Mouse (Mus musculus): Measurements from ENCODE around the gene Prnp. TPM values are rescaled to one million over a fixed set of nuclear protein-coding genes. Genes with fewer than 3 reads are reported as not detected.

Gene Prnp
- total and polyA plus RNA-seq, 3 experiments: 18.3 to 24.0 TPM; not detected in 1

DNA sequence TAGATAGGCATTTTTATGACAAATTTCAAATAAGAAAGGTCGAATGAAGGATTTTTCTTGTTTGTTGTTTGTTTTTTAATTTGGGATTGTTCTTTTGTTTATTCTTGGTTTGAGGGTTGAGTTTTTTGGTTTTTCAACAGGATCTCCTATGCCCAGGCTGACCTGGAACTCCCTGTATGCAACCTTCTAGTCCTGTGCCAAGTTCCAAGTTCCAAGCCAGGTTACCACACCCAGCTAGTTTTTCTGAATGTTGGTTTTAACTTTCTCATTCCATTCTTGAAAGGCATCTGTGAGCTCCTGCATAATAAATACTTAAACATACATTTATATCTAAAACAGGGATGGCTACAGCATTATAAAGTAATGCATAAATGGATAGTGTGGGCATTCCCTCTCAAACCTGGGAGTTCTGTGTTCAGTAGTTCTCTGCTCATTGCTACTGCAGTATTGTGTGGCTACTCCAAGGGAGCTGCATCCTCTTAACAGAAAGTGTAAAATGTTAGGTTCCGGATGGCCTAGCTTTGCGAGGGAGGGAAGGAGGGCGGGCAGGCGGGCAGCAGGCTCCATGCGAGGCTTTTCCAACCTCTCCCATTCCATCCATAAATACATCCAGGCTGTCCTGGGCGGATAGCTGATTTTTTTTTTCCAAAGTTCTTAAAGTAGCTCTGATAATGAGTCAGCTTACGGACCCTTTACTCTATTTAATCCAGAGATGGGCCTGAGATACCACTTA, 3.0 kb downstream of the Prnp start:
- Histone ChIP-seq H3K9me3 (replicated peaks; ENCODE audit: insufficient read depth, low read length) (no peaks in the 10 kb centered on the region), H3K36me3 (ENCODE audit: control insufficient read depth in 1 of 2, insufficient read depth in 2 of 2, low read length in 2 of 2) (peaks cover under 1 to 2% of the 10 kb centered on the region in 2 experiments), H3K4me1 (ENCODE audit: control insufficient read depth in 1 of 2, insufficient read depth in 2 of 2, low read length in 2 of 2) (peaks cover 7 to 16% of the 10 kb centered on the region in 2 experiments; a peak in 2 of 4 replicates), H3K27ac (ENCODE audit: control insufficient read depth, low read depth, low read length) (no peak overlapping the region), H3K4me3 (ENCODE audit: control insufficient read depth in 1 of 2, insufficient read depth in 1 of 2, low read depth in 2 of 2, low read length in 2 of 2) (no peak overlapping the region), H3K79me2 (ENCODE audit: control insufficient read depth, insufficient read depth, low read length, poor library complexity) (no peaks in the 10 kb centered on the region; the same call in 1 of the 2 replicates), H3K9ac (ENCODE audit: control insufficient read depth, low read depth, low read length, poor library complexity, severe bottlenecking) (no peak overlapping the region), H3K27me3 (ENCODE audit: control insufficient read depth in 1 of 2, insufficient read depth in 2 of 2, low read length in 2 of 2) (no peaks in the 10 kb centered on the region)
- no peak for TF ChIP-seq TBP (IDR thresholded peaks at IDR 0.05; ENCODE audit: low read depth, low read length)
- TF ChIP-seq MAZ (IDR thresholded peaks at IDR 0.05; ENCODE audit: low read depth, low read length): no peak
- TF ChIP-seq NELFE (IDR thresholded peaks at IDR 0.05; ENCODE audit: low read depth, low read length): no peak
- no peak for TF ChIP-seq USF1 (IDR thresholded peaks at IDR 0.05; ENCODE audit: low read depth, low read length)
- TF ChIP-seq POLR2AphosphoS5 (IDR thresholded peaks at IDR 0.05; ENCODE audit: borderline replicate concordance, low read depth, low read length): no peak
- TF ChIP-seq MYB (IDR thresholded peaks at IDR 0.05; ENCODE audit: low read depth, low read length): no peak
- no peak for TF ChIP-seq ZNF384 (IDR thresholded peaks at IDR 0.05; ENCODE audit: low read depth, low read length)
- no peak for TF ChIP-seq GABPA (IDR thresholded peaks at IDR 0.05; ENCODE audit: low read depth, low read length)
- TF ChIP-seq BHLHE40 (IDR thresholded peaks at IDR 0.05; ENCODE audit: borderline replicate concordance, low read depth, low read length): no peak
- no peak for TF ChIP-seq MYC (IDR thresholded peaks at IDR 0.05; ENCODE audit: low read depth, low read length)
- no peak for TF ChIP-seq MXI1 (IDR thresholded peaks at IDR 0.05; ENCODE audit: low read depth, low read length)
- TF ChIP-seq UBTF (IDR thresholded peaks at IDR 0.05; ENCODE audit: borderline replicate concordance, insufficient read depth, low read depth, low read length): no peak
- TF ChIP-seq SMC3 (IDR thresholded peaks at IDR 0.05; ENCODE audit: low read depth, low read length): no peak
- no peak for TF ChIP-seq HCFC1 (IDR thresholded peaks at IDR 0.05; ENCODE audit: low read depth, low read length)
- no peak for TF ChIP-seq TCF12 (IDR thresholded peaks at IDR 0.05; ENCODE audit: low read depth, low read length)
- no peak for TF ChIP-seq SIN3A (IDR thresholded peaks at IDR 0.05; ENCODE audit: low read length)
- no peak for DNase-seq (ENCODE audit: low read depth, low spot score)

DNA sequence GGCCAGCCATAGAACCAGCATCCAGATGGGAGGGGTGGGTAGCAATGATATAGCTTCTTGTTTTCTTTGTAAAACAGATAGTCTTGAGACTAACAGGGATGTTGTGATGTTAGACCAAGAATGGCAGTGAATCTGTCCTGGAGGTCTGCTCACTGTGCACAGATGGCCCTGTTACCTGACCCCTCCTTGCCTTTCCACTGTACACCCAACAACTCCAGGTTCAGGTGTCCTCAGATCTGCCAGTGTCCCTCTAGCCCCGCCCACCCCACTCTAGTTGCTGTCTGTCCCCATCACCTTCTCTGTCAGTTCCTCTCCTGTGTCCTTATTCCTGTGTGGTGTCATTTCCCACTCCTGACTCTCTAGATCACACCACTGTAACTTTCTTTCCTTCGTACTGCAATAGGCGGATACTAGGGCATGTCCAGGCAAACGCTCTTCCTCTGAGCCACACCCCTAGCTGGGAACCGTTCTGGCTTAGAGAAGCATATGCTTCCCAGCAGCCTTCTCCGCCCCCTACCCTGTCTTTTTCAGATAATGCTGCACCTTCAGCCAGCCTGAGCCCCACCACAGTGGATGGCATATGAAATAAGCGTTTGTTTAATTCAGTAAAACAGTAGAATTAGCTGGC, 22.7 kb downstream of the Prnp start:
- Histone ChIP-seq H3K36me3 (ENCODE audit: control insufficient read depth in 1 of 2, insufficient read depth in 2 of 2, low read length in 2 of 2) (no peaks in the 10 kb centered on the region), H3K9me3 (replicated peaks; ENCODE audit: insufficient read depth, low read length) (no peaks in the 10 kb centered on the region), H3K9ac (ENCODE audit: control insufficient read depth, low read depth, low read length, poor library complexity, severe bottlenecking) (no peak overlapping the region), H3K4me1 (ENCODE audit: control insufficient read depth in 1 of 2, insufficient read depth in 2 of 2, low read length in 2 of 2) (no peaks in the 10 kb centered on the region), H3K27me3 (ENCODE audit: control insufficient read depth in 1 of 2, insufficient read depth in 2 of 2, low read length in 2 of 2) (no peaks in the 10 kb centered on the region), H3K27ac (ENCODE audit: control insufficient read depth, low read depth, low read length) (no peak overlapping the region), H3K4me3 (ENCODE audit: control insufficient read depth in 1 of 2, insufficient read depth in 1 of 2, low read depth in 2 of 2, low read length in 2 of 2) (no peak overlapping the region), H3K79me2 (ENCODE audit: control insufficient read depth, insufficient read depth, low read length, poor library complexity) (no peaks in the 10 kb centered on the region)
- no peak for TF ChIP-seq E2F4 (IDR thresholded peaks at IDR 0.05; ENCODE audit: borderline replicate concordance, low read depth, low read length)
- TF ChIP-seq KAT2A (conservative IDR thresholded peaks at IDR 0.05; ENCODE audit: low read depth, low read length): no peak
- TF ChIP-seq USF2 (IDR thresholded peaks at IDR 0.05; ENCODE audit: borderline replicate concordance in 1 of 2, insufficient read depth in 1 of 2, low read depth in 1 of 2, low read length in 2 of 2): no peak
- no peak for TF ChIP-seq ZKSCAN1 (IDR thresholded peaks at IDR 0.05; ENCODE audit: low read depth, low read length)
- TF ChIP-seq RAD21 (IDR thresholded peaks at IDR 0.05; ENCODE audit: low read depth, low read length): no peak
- TF ChIP-seq ETS1 (IDR thresholded peaks at IDR 0.05; ENCODE audit: low read depth, low read length): no peak
- no peak for TF ChIP-seq USF1 (IDR thresholded peaks at IDR 0.05; ENCODE audit: low read depth, low read length)
- no peak for TF ChIP-seq TAL1 (IDR thresholded peaks at IDR 0.05; ENCODE audit: low read length)
- no peak for TF ChIP-seq ZNF384 (IDR thresholded peaks at IDR 0.05; ENCODE audit: low read depth, low read length)
- DNase-seq (ENCODE audit: low read depth, low spot score): no peak
